Mouse (Mus musculus): ENCODE results near the gene Eif5a. TPM values are rescaled to one million over a fixed set of nuclear protein-coding genes. Genes with fewer than 3 reads are reported as not detected.
"Not testable (repeated sequence)": the region's sequence is repeated elsewhere in the genome, so short reads cannot be mapped to it uniquely, and the experiment has no call there.

Gene Eif5a
- polyA plus RNA-seq, 1 experiment from 2014 or later, result 975 TPM

GRCm38 (mm10) chr11:69933066-69933465 is 11.3 kb upstream of the Eif5a start:
- Histone ChIP-seq H3K27ac (no peak overlapping the region), H3K4me1 (replicated peaks) (peaks cover 37% of the 10 kb centered on the region), H3K4me3 (no peak overlapping the region), H3K9me3 (replicated peaks) (no peaks in the 10 kb centered on the region), H3K9ac (no peak overlapping the region), H3K4me2 (no peak overlapping the region), H3K27me3 (peaks cover 14% of the 10 kb centered on the region), H3K36me3 (no peaks in the 10 kb centered on the region)
- 65% methylated on average over 4 of the region's 4 CpGs for WGBS
- no peak for ATAC-seq (replicated peaks; ENCODE audit: insufficient number of reproducible peaks, insufficient read depth, low FRiP score, low read depth)

GRCm38 (mm10) chr11:69932254-69932653 is 10.5 kb upstream of the Eif5a start:
- no peak overlapping the region for H3K4me3 ChIP-seq
- H3K4me1 ChIP-seq (replicated peaks), result peaks cover 29% of the 10 kb centered on the region
- H3K9ac ChIP-seq, result no peak overlapping the region
- H3K27ac ChIP-seq, result no peak overlapping the region
- H3K27me3 ChIP-seq, result peaks cover 11% of the 10 kb centered on the region
- H3K9me3 ChIP-seq (replicated peaks), result no peaks in the 10 kb centered on the region
- H3K4me2 ChIP-seq, result no peak overlapping the region
- no peaks in the 10 kb centered on the region for H3K36me3 ChIP-seq
- ATAC-seq (replicated peaks; ENCODE audit: insufficient number of reproducible peaks, insufficient read depth, low FRiP score, low read depth), result no peak
- 38% methylated on average over 3 of the region's 3 CpGs for WGBS

- H3K4me3 ChIP-seq, result no peak overlapping the region
- no peaks in the 10 kb centered on the region for H3K36me3 ChIP-seq
- no peak overlapping the region for H3K4me2 ChIP-seq
- H3K9ac ChIP-seq, result no peak overlapping the region
- H3K27me3 ChIP-seq, result peaks cover 11% of the 10 kb centered on the region
- no peak overlapping the region for H3K27ac ChIP-seq
- H3K4me1 ChIP-seq (replicated peaks), result peaks cover 24% of the 10 kb centered on the region
- ATAC-seq (replicated peaks; ENCODE audit: insufficient number of reproducible peaks, insufficient read depth, low FRiP score, low read depth), result no peak
- H3K9me3 ChIP-seq (replicated peaks), result no peaks in the 10 kb centered on the region
- 60% methylated on average over 8 of the region's 8 CpGs for WGBS
These were observed 10.0 kb upstream of the Eif5a start for GRCm38 (mm10) chr11:69931769-69932168.

GRCm38 (mm10) chr11:69930967-69931537 is 9.3 kb upstream of the Eif5a start:
- Histone ChIP-seq H3K4me2 (no peak overlapping the region), H3K27me3 (peaks cover 7% of the 10 kb centered on the region), H3K36me3 (no peaks in the 10 kb centered on the region), H3K4me1 (replicated peaks) (peaks cover 17% of the 10 kb centered on the region), H3K4me3 (no peak overlapping the region), H3K9me3 (replicated peaks) (no peaks in the 10 kb centered on the region), H3K27ac (peak overlapping the region; percentile 37; the same call in 1 of the 2 replicates), H3K9ac (no peak overlapping the region)
- no peak for ATAC-seq (replicated peaks; ENCODE audit: insufficient number of reproducible peaks, insufficient read depth, low FRiP score, low read depth)
- WGBS, result 57% methylated on average over 3 of the region's 3 CpGs

- H3K9me3 ChIP-seq (replicated peaks); H3K4me1 ChIP-seq (replicated peaks); H3K9ac ChIP-seq; H3K27ac ChIP-seq; ATAC-seq (replicated peaks; ENCODE audit: insufficient number of reproducible peaks, insufficient read depth, low FRiP score, low read depth); H3K36me3 ChIP-seq; H3K4me3 ChIP-seq; H3K4me2 ChIP-seq; H3K27me3 ChIP-seq: not testable (repeated sequence)
- WGBS, result 83% methylated on average over 8 of the region's 8 CpGs
These were observed 8.4 kb upstream of the Eif5a start for GRCm38 (mm10) chr11:69930176-69930575.

- no peaks in the 10 kb centered on the region for H3K27me3 ChIP-seq
- WGBS, result 31% methylated on average over 4 of the region's 4 CpGs
- ATAC-seq (replicated peaks; ENCODE audit: insufficient number of reproducible peaks, insufficient read depth, low FRiP score, low read depth), result no peak
- H3K27ac ChIP-seq, result no peak overlapping the region
- no peak overlapping the region for H3K4me2 ChIP-seq
- no peak overlapping the region for H3K4me3 ChIP-seq
- H3K9me3 ChIP-seq (replicated peaks), result no peaks in the 10 kb centered on the region
- no peaks in the 10 kb centered on the region for H3K36me3 ChIP-seq
- no peak overlapping the region for H3K9ac ChIP-seq
- peaks cover 5% of the 10 kb centered on the region for H3K4me1 ChIP-seq (replicated peaks)
These were observed 8.0 kb upstream of the Eif5a start for GRCm38 (mm10) chr11:69929712-69930111.

- no peak overlapping the region for H3K4me3 ChIP-seq
- H3K4me1 ChIP-seq (replicated peaks), result peaks cover 5% of the 10 kb centered on the region
- H3K36me3 ChIP-seq, result no peaks in the 10 kb centered on the region
- H3K27ac ChIP-seq, result no peak overlapping the region
- no peak overlapping the region for H3K4me2 ChIP-seq
- no peak for ATAC-seq (replicated peaks; ENCODE audit: insufficient number of reproducible peaks, insufficient read depth, low FRiP score, low read depth)
- H3K9me3 ChIP-seq (replicated peaks), result no peaks in the 10 kb centered on the region
- H3K27me3 ChIP-seq, result no peaks in the 10 kb centered on the region
- 94% methylated on average over 2 of the region's 2 CpGs for WGBS
- H3K9ac ChIP-seq, result no peak overlapping the region
These were observed 5.7 kb upstream of the Eif5a start for GRCm38 (mm10) chr11:69927501-69927900.

GRCm38 (mm10) chr11:69922796-69923195 is 1.0 kb upstream of the Eif5a start:
- H3K9me3 ChIP-seq (replicated peaks), result no peaks in the 10 kb centered on the region
- peaks cover 13% of the 10 kb centered on the region for H3K36me3 ChIP-seq
- no peak for ATAC-seq (replicated peaks; ENCODE audit: insufficient number of reproducible peaks, insufficient read depth, low FRiP score, low read depth)
- no peaks in the 10 kb centered on the region for H3K27me3 ChIP-seq
- H3K4me3 ChIP-seq, result no peak overlapping the region
- no peak overlapping the region for H3K9ac ChIP-seq
- WGBS, result 63% methylated on average over 3 of the region's 3 CpGs
- H3K27ac ChIP-seq, result peak overlapping the region; percentile 92
- peak overlapping the region; percentile 72; the same call in 1 of the 2 replicates for H3K4me2 ChIP-seq
- H3K4me1 ChIP-seq (replicated peaks), result peaks cover 26% of the 10 kb centered on the region

GRCm38 (mm10) chr11:69922012-69922756 is 426 bp upstream of the Eif5a start:
- Histone ChIP-seq H3K4me2 (peak overlapping the region; percentile 72), H3K4me1 (replicated peaks) (peaks cover 26% of the 10 kb centered on the region), H3K27me3 (no peaks in the 10 kb centered on the region), H3K27ac (peak overlapping the region; percentile 92), H3K36me3 (peaks cover 19% of the 10 kb centered on the region), H3K9me3 (replicated peaks) (no peaks in the 10 kb centered on the region), H3K9ac (peak overlapping the region; percentile 61), H3K4me3 (peak overlapping the region; percentile 96)
- ATAC-seq (replicated peaks; ENCODE audit: insufficient number of reproducible peaks, insufficient read depth, low FRiP score, low read depth), result no peak
- WGBS, result 5% methylated on average over 12 of the region's 12 CpGs

GRCm38 (mm10) chr11:69920266-69921031 is 1.3 kb downstream of the Eif5a start:
- H3K27ac ChIP-seq, result peak overlapping the region; percentile 97
- no peaks in the 10 kb centered on the region for H3K9me3 ChIP-seq (replicated peaks)
- H3K36me3 ChIP-seq, result peaks cover 36% of the 10 kb centered on the region
- H3K27me3 ChIP-seq, result no peaks in the 10 kb centered on the region
- H3K9ac ChIP-seq, result peak overlapping the region; percentile 97
- peak overlapping the region; percentile 96 for H3K4me3 ChIP-seq
- peaks cover 36% of the 10 kb centered on the region for H3K4me1 ChIP-seq (replicated peaks)
- peak; percentile 14 for ATAC-seq (replicated peaks; ENCODE audit: insufficient number of reproducible peaks, insufficient read depth, low FRiP score, low read depth)
- under 1% methylated on average over 61 of the region's 65 CpGs for WGBS
- peak overlapping the region; percentile 88 for H3K4me2 ChIP-seq

GRCm38 (mm10) chr11:69919661-69920265 is 2.0 kb downstream of the Eif5a start:
- H3K9me3 ChIP-seq (replicated peaks), result no peaks in the 10 kb centered on the region
- under 1% methylated on average over 17 of the region's 17 CpGs for WGBS
- H3K9ac ChIP-seq, result peak overlapping the region; percentile 97
- peaks cover 41% of the 10 kb centered on the region for H3K36me3 ChIP-seq
- no peaks in the 10 kb centered on the region for H3K27me3 ChIP-seq
- peaks cover 43% of the 10 kb centered on the region for H3K4me1 ChIP-seq (replicated peaks)
- peak overlapping the region; percentile 96 for H3K4me3 ChIP-seq
- H3K4me2 ChIP-seq, result peak overlapping the region; percentile 88
- peak overlapping the region; percentile 97 for H3K27ac ChIP-seq
- ATAC-seq (replicated peaks; ENCODE audit: insufficient number of reproducible peaks, insufficient read depth, low FRiP score, low read depth), result peak; percentile 23; the same call in 1 of the 2 replicates

Measured in heart, embryonic 15.5 days (tissue).